9 mouse cellular contexts compared by ENCODE assay signal in genomic region chr7:117139245-117139970, GRCm38 (mm10).
DNase-seq lines count a peak whose midpoint lies in the region; ATAC-seq and TF ChIP-seq lines count a peak whose summit lies in the region.
"Had no signal": no experiment of that assay in that cellular context is flagged by ENCODE, and none has a peak within 500 bp of the region (broad histone marks: within the 10 kb centered on the region; RNA-seq: fewer than 3 reads in every experiment).

No protein-coding gene starts in this region.

- H3K36me3 ChIP-seq in kidney, adult 2 months (ENCODE audit: control insufficient read depth, insufficient read depth, low read length), result no peaks in the 10 kb centered on the region
- no peaks in the 10 kb centered on the region for H3K36me3 ChIP-seq in heart, adult 2 months (ENCODE audit: control insufficient read depth, insufficient read depth, low read length)
- H3K36me3 ChIP-seq in lung, embryonic 15.5 days, result no peaks in the 10 kb centered on the region
- H3K36me3 ChIP-seq: G1E had no signal

- no peaks in the 10 kb centered on the region for H3K79me2 ChIP-seq in heart, adult 2 months (replicated peaks; ENCODE audit: control insufficient read depth, insufficient read depth, low read length)

- intact Hi-C loops in heart, adult 2 months (cut with DNase I), result no loop called here

- no peak for TF ChIP-seq POLR2A in kidney, adult 2 months (IDR thresholded peaks at IDR 0.05; ENCODE audit: low read depth, low read length)
- no peak for TF ChIP-seq POLR2A in heart, adult 2 months (IDR thresholded peaks at IDR 0.05; ENCODE audit: insufficient read depth, low read depth, low read length)

- TF ChIP-seq EP300 in heart, adult 2 months (IDR thresholded peaks at IDR 0.05; ENCODE audit: insufficient read depth, low read depth, low read length), result no peak

- no peak overlapping the region for H3K9ac ChIP-seq in heart, adult 2 months (ENCODE audit: low read depth, low read length)
- no peak overlapping the region for H3K9ac ChIP-seq in lung, embryonic 15.5 days

- H3K4me3 ChIP-seq in kidney, adult 2 months (ENCODE audit: insufficient read depth, low read depth, low read length), result no peak overlapping the region
- no peak overlapping the region for H3K4me3 ChIP-seq in heart, adult 2 months
- H3K4me3 ChIP-seq in lung, embryonic 15.5 days, result no peak overlapping the region

- no peak for TF ChIP-seq CTCF in kidney, adult 2 months (conservative IDR thresholded peaks at IDR 0.05; ENCODE audit: insufficient read depth, insufficient read length, low read depth, low read length)
- no peak for TF ChIP-seq CTCF in heart, adult 2 months (IDR thresholded peaks at IDR 0.05)

- peak; percentile 28 for DNase-seq in kidney, adult 2 months
- DNase-seq in kidney, adult 11 months, result no peak
- DNase-seq in cerebellum, postnatal 14 days, result peak; percentile 78 to 83
- peak; percentile 18 to 43 for DNase-seq in heart, adult 2 months
- DNase-seq in kidney, postnatal 36 days, result peak; percentile 8 to 14
- DNase-seq in right cerebral cortex, adult 2 months (ENCODE audit: low spot score in 2 of 2), result peak; percentile 56 to 67
- no peak for DNase-seq in spleen, postnatal 10 days (ENCODE audit: low spot score in 2 of 2)

- ATAC-seq in lung, embryonic 15.5 days (ENCODE audit: borderline replicate concordance, extremely low read depth, low FRiP score, low TSS enrichment), result peak; percentile 74; the same call in 1 of the 2 replicates

- H3K4me1 ChIP-seq in kidney, adult 2 months (ENCODE audit: control insufficient read depth, insufficient read depth, low read length), result no peaks in the 10 kb centered on the region
- peaks cover 2% of the 10 kb centered on the region for H3K4me1 ChIP-seq in heart, adult 2 months (ENCODE audit: control insufficient read depth, insufficient read depth, low read length)
- peaks cover 9% of the 10 kb centered on the region; the same call in 1 of the 2 replicates for H3K4me1 ChIP-seq in lung, embryonic 15.5 days

- 29% methylated on average over 5 of the region's 5 CpGs for WGBS in kidney, adult 2 months
- 10% methylated on average over 5 of the region's 5 CpGs for WGBS in heart, adult 2 months
- 11% methylated on average over 5 of the region's 5 CpGs for WGBS in lung, embryonic 15.5 days

- H3K27me3 ChIP-seq in kidney, adult 2 months (replicated peaks; ENCODE audit: control insufficient read depth, insufficient read depth, low read length), result no peaks in the 10 kb centered on the region
- H3K27me3 ChIP-seq in heart, adult 2 months (ENCODE audit: control insufficient read depth, insufficient read depth, low read length), result no peaks in the 10 kb centered on the region
- H3K27me3 ChIP-seq in lung, embryonic 15.5 days, result no peaks in the 10 kb centered on the region

- no peaks in the 10 kb centered on the region for H3K9me3 ChIP-seq in lung, embryonic 15.5 days

- no peak overlapping the region for H3K27ac ChIP-seq in kidney, adult 2 months (ENCODE audit: insufficient read depth, low read depth, low read length)
- H3K27ac ChIP-seq in heart, adult 2 months, result no peak overlapping the region
- no peak overlapping the region for H3K27ac ChIP-seq in lung, embryonic 15.5 days

- no peak overlapping the region for H3K4me2 ChIP-seq in lung, embryonic 15.5 days

Comparison
In these comparisons a context has a peak if more than half of its experiments do, and no peak if none do; other contexts are left out.
1. DNase-seq: peak in kidney, adult 2 months (single experiment), cerebellum, postnatal 14 days (2 of 2), heart, adult 2 months (2 of 2), kidney, postnatal 36 days (2 of 2) and right cerebral cortex, adult 2 months (2 of 2); none in kidney, adult 11 months (single experiment) and spleen, postnatal 10 days (0 of 2).